In the genomic region with DNA sequence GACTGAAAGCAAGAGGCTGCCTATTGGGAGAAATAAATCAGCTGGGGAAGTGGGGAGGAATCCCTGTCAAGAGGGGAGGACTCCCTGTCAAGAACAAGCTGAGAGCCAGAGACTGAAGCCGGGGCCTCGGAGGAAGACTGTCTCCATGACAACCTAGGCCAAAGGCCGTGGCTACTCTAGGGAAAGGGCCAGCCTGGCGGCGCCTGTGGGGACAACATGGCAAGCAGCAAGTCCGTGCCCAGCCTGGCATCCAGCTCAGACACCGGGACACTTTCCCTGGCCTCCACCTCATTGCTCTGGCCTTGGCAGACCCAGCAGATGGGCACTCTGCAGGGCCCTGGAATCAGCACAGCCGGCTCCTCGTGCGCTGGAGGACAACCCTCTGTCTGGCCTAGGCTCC, we compare ENCODE assay signal across 9 mouse cellular contexts.
DNase-seq lines count a peak whose midpoint lies in the region; ATAC-seq and TF ChIP-seq lines count a peak whose summit lies in the region.
"Had no signal": no experiment of that assay in that cellular context is flagged by ENCODE, and none has a peak within 500 bp of the region (broad histone marks: within the 10 kb centered on the region; RNA-seq: fewer than 3 reads in every experiment).

No protein-coding gene starts in this region.

- peak; percentile 41 for ATAC-seq in frontal cortex, adult (ENCODE audit: low TSS enrichment)
- ATAC-seq in intestine, postnatal 0 days: no peak

- no peak for TF ChIP-seq POLR2A in kidney, adult 2 months (IDR thresholded peaks at IDR 0.05; ENCODE audit: low read depth, low read length)

- H3K27me3 ChIP-seq in kidney, adult 2 months (replicated peaks; ENCODE audit: control insufficient read depth, insufficient read depth, low read length): no peaks in the 10 kb centered on the region
- H3K27me3 ChIP-seq in intestine, postnatal 0 days (replicated peaks; ENCODE audit: control insufficient read depth, insufficient read depth, low read length): no peaks in the 10 kb centered on the region
- H3K27me3 ChIP-seq: liver, embryonic 15.5 days had no signal

- H3K4me3 ChIP-seq in kidney, adult 2 months (ENCODE audit: insufficient read depth, low read depth, low read length): no peak overlapping the region
- H3K4me3 ChIP-seq in intestine, postnatal 0 days (ENCODE audit: low read depth, low read length): no peak overlapping the region
- H3K4me3 ChIP-seq: liver, embryonic 15.5 days had no signal

- H3K9ac ChIP-seq in intestine, postnatal 0 days (ENCODE audit: low read depth, low read length): no peak overlapping the region
- H3K9ac ChIP-seq: liver, embryonic 15.5 days had no signal

- no peak for TF ChIP-seq CTCF in kidney, adult 2 months (conservative IDR thresholded peaks at IDR 0.05; ENCODE audit: insufficient read depth, insufficient read length, low read depth, low read length)
- TF ChIP-seq CTCF in intestine, postnatal 0 days (IDR thresholded peaks at IDR 0.05; ENCODE audit: low read depth): no peak

- H3K4me1 ChIP-seq in kidney, adult 2 months (ENCODE audit: control insufficient read depth, insufficient read depth, low read length): peaks cover 18% of the 10 kb centered on the region
- no peaks in the 10 kb centered on the region for H3K4me1 ChIP-seq in intestine, postnatal 0 days (replicated peaks; ENCODE audit: control insufficient read depth, insufficient read depth, low read length)

- WGBS in kidney, adult 2 months: 46% methylated on average over 10 of the region's 10 CpGs
- 56% methylated on average over 10 of the region's 10 CpGs for WGBS in intestine, postnatal 0 days

- H3K4me2 ChIP-seq in intestine, postnatal 0 days (replicated peaks; ENCODE audit: low read depth): no peak overlapping the region
- H3K4me2 ChIP-seq: liver, embryonic 15.5 days had no signal

- no peak overlapping the region for H3K27ac ChIP-seq in kidney, adult 2 months (ENCODE audit: insufficient read depth, low read depth, low read length)
- H3K27ac ChIP-seq in intestine, postnatal 0 days (ENCODE audit: low read depth, low read length): no peak overlapping the region
- H3K27ac ChIP-seq: liver, embryonic 15.5 days had no signal

- DNase-seq in frontal cortex, postnatal 25 days (ENCODE audit: low spot score in 2 of 2): no peak
- DNase-seq in cerebellum, adult 11-12 months: peak; percentile 98
- peak; percentile 89 for DNase-seq in gastrocnemius, postnatal 25 days
- DNase-seq in kidney, adult 2 months: peak; percentile 83
- peak; percentile 65 for DNase-seq in lung, postnatal 10 days
- no peak for DNase-seq in natural killer cell, adult 2 months (ENCODE audit: low spot score in 2 of 2)

- H3K36me3 ChIP-seq in kidney, adult 2 months (ENCODE audit: control insufficient read depth, insufficient read depth, low read length): no peaks in the 10 kb centered on the region
- no peaks in the 10 kb centered on the region for H3K36me3 ChIP-seq in intestine, postnatal 0 days (ENCODE audit: control insufficient read depth, insufficient read depth)
- H3K36me3 ChIP-seq: liver, embryonic 15.5 days had no signal

- no peaks in the 10 kb centered on the region for H3K9me3 ChIP-seq in intestine, postnatal 0 days (ENCODE audit: control insufficient read depth)
- H3K9me3 ChIP-seq: liver, embryonic 15.5 days had no signal

Comparison
In these comparisons a context has a peak if more than half of its experiments do, and no peak if none do; other contexts are left out.
1. DNase-seq: peak in cerebellum, adult 11-12 months (single experiment), gastrocnemius, postnatal 25 days (single experiment), kidney, adult 2 months (single experiment) and lung, postnatal 10 days (single experiment); none in frontal cortex, postnatal 25 days (0 of 2) and natural killer cell, adult 2 months (0 of 2).